In the genomic region with DNA sequence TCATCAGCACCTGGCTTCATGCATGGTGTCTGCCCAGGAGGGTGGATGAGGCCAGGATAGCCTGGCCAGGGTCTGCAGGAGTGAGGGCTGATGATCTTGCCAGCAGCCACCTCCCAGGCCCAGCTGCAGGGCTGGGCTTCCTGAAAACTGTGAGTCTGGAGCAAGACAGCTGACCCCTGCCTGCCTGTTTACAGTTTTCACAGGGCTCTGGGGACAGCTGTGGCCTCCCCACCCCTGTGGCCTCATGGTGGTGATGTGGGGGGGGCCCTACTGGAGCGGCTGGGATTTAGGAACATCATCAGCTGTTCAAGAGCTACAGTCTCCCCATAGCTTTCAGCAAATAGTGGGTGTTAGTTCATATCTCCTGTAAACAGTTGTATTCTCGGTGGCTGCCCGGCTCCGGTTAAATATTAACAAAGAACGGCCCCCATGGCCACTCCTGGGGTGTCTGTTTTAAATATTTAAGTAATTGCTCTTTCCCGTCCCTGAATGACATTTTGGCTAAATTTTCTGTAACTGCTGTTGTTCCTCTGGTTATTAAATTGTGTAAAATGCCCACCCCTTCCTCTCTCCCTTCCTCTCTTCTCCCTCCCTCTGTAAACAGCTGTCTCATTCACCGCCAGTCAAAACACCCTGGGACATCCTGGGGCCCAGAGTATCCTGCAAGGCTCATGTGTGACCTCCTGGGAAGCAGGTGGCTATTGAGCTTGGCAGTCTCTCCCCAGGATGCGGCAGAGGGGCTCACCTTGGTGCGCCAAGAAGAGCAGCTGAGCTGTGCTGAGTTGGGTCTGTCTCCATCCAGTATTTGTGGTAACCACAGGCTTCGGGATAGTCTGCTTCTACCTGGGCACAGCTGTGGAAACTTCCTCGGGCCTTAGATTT, we compare ENCODE assay signal across 9 mouse cellular contexts. TPM values are rescaled to one million over a fixed set of nuclear protein-coding genes. Genes with fewer than 3 reads are reported as not detected.
DNase-seq lines count a peak whose midpoint lies in the region; ATAC-seq and TF ChIP-seq lines count a peak whose summit lies in the region.
"Had no signal": no experiment of that assay in that cellular context is flagged by ENCODE, and none has a peak within 500 bp of the region (broad histone marks: within the 10 kb centered on the region; RNA-seq: fewer than 3 reads in every experiment).

No protein-coding gene starts in this region.

- H3K9me3 ChIP-seq in heart, postnatal 0 days (replicated peaks; ENCODE audit: control insufficient read depth, low read length), result no peaks in the 10 kb centered on the region
- H3K9me3 ChIP-seq in limb, embryonic 11.5 days (ENCODE audit: control insufficient read depth, low read length), result no peaks in the 10 kb centered on the region
- H3K9me3 ChIP-seq: neural tube, embryonic 13.5 days had no signal

- TF ChIP-seq EP300 in heart, postnatal 0 days (IDR thresholded peaks at IDR 0.05; ENCODE audit: low read depth), result no peak

- H3K9ac ChIP-seq in heart, postnatal 0 days (replicated peaks; ENCODE audit: low read depth, low read length), result no peak overlapping the region
- no peak overlapping the region for H3K9ac ChIP-seq in limb, embryonic 11.5 days (ENCODE audit: low read length)
- H3K9ac ChIP-seq: neural tube, embryonic 13.5 days had no signal

- H3K4me1 ChIP-seq in heart, postnatal 0 days (ENCODE audit: control insufficient read depth, insufficient read depth), result no peaks in the 10 kb centered on the region
- H3K4me1 ChIP-seq in limb, embryonic 11.5 days (ENCODE audit: control insufficient read depth, insufficient read depth, low read length), result peaks cover 8% of the 10 kb centered on the region

- DNase-seq in adrenal gland, postnatal 10 days, result peak; percentile 31
- DNase-seq in adrenal gland, postnatal 4 days (ENCODE audit: low spot score in 2 of 2), result no peak
- DNase-seq in heart, postnatal 0 days (ENCODE audit: low spot score), result no peak
- DNase-seq in limb, embryonic 11.5 days (ENCODE audit: low spot score), result peak; percentile 43
- DNase-seq in frontal cortex, postnatal 14 days (ENCODE audit: low spot score in 2 of 2), result no peak
- no peak for DNase-seq in frontal cortex, postnatal 25 days (ENCODE audit: low spot score in 2 of 2)
- no peak for DNase-seq in right cerebral cortex, postnatal 4 days

- H3K4me2 ChIP-seq in heart, postnatal 0 days (ENCODE audit: low read depth, low read length), result no peak overlapping the region
- H3K4me2 ChIP-seq in limb, embryonic 11.5 days (ENCODE audit: low read depth, severe bottlenecking), result no peak overlapping the region
- H3K4me2 ChIP-seq: neural tube, embryonic 13.5 days had no signal

- WGBS in heart, postnatal 0 days, result 51% methylated on average over 11 of the region's 11 CpGs
- WGBS in limb, embryonic 11.5 days, result 60% methylated on average over 11 of the region's 11 CpGs

- no peaks in the 10 kb centered on the region for H3K36me3 ChIP-seq in heart, postnatal 0 days (replicated peaks; ENCODE audit: control insufficient read depth, insufficient read depth, low read length)
- no peaks in the 10 kb centered on the region for H3K36me3 ChIP-seq in limb, embryonic 11.5 days (ENCODE audit: control insufficient read depth, insufficient read depth, low read length)
- H3K36me3 ChIP-seq: neural tube, embryonic 13.5 days had no signal

- no peak overlapping the region for H3K4me3 ChIP-seq in heart, postnatal 0 days (ENCODE audit: low read depth, low read length)
- H3K4me3 ChIP-seq in limb, embryonic 11.5 days (ENCODE audit: low read depth, low read length), result no peak overlapping the region
- H3K4me3 ChIP-seq: neural tube, embryonic 13.5 days had no signal

- peak; percentile 51; the same call in 1 of the 2 replicates for ATAC-seq in heart, postnatal 0 days (ENCODE audit: insufficient read depth, low read depth)
- ATAC-seq in limb, embryonic 11.5 days (ENCODE audit: insufficient number of reproducible peaks, low FRiP score, low TSS enrichment, low read depth), result peak; percentile 54
- ATAC-seq in megakaryocyte progenitor cell, adult 5-6 weeks (replicated peaks; ENCODE audit: poor library complexity), result peak; percentile 24

- H3K27ac ChIP-seq in heart, postnatal 0 days (ENCODE audit: low read depth), result no peak overlapping the region
- H3K27ac ChIP-seq in limb, embryonic 11.5 days (replicated peaks; ENCODE audit: low read depth, low read length), result no peak overlapping the region
- H3K27ac ChIP-seq: neural tube, embryonic 13.5 days had no signal

- H3K27me3 ChIP-seq in heart, postnatal 0 days (ENCODE audit: control insufficient read depth, insufficient read depth, low read length), result no peaks in the 10 kb centered on the region
- no peaks in the 10 kb centered on the region for H3K27me3 ChIP-seq in limb, embryonic 11.5 days (ENCODE audit: control insufficient read depth, insufficient read depth, low read length)
- H3K27me3 ChIP-seq: neural tube, embryonic 13.5 days had no signal

- no peak for TF ChIP-seq CTCF in heart, postnatal 0 days (IDR thresholded peaks at IDR 0.05; ENCODE audit: low read depth)

RNA-seq across cellular contexts. Expression of a gene that starts 57.9 kb away (rescaled TPM):
- total RNA-seq in adrenal gland, postnatal 10 days (2021), result 10 to 100 TPM; 33.7 to 39.1 TPM
- 10 to 100 TPM; 15.9 to 18.9 TPM for total RNA-seq in adrenal gland, postnatal 4 days (2021)
- 8.1 and 10.1 TPM in 2 replicates for total RNA-seq in heart, postnatal 0 days (2014; rRNA removed; ENCODE audit: low replicate concordance)
- 1.6 and 1.7 TPM in 2 replicates for polyA plus RNA-seq in heart, postnatal 0 days (2015; fragmentation: Nextera tagmentation; extraction: Ambion mirVana)
- 5.3 and 6.4 TPM in 2 replicates for polyA plus RNA-seq in limb, embryonic 11.5 days (2014; fragmentation: Nextera tagmentation; extraction: Ambion mirVana)
- total RNA-seq in megakaryocyte progenitor cell, adult 5-6 weeks (2015), result not detected in 2 replicates
- total RNA-seq in megakaryocyte progenitor cell, adult 5-6 weeks (2017), result not detected in 2 replicates

Comparison
In these comparisons a context has a peak if more than half of its experiments do, and no peak if none do; other contexts are left out.
1. DNase-seq: peak in adrenal gland, postnatal 10 days (single experiment) and limb, embryonic 11.5 days (single experiment); none in adrenal gland, postnatal 4 days (0 of 2), heart, postnatal 0 days (single experiment), frontal cortex, postnatal 14 days (0 of 2), frontal cortex, postnatal 25 days (0 of 2) and right cerebral cortex, postnatal 4 days (single experiment).
2. Peak in every context shown above with its lines, with median percentiles within 50 percentile points of each other: ATAC-seq.